Mouse (Mus musculus): ENCODE results near the gene E130114P18Rik.

The E130114P18Rik gene

GRCm38 (mm10) chr4:97810348-97810939, 32.6 kb upstream of the E130114P18Rik start:
- TF ChIP-seq GATA4 (IDR thresholded peaks at IDR 0.05; ENCODE audit: insufficient replicate concordance, low read length), result no peak

GRCm38 (mm10) chr4:97809582-97810295, 31.9 kb upstream of the E130114P18Rik start:
- no peak for TF ChIP-seq GATA4 (IDR thresholded peaks at IDR 0.05; ENCODE audit: insufficient replicate concordance, low read length)

GRCm38 (mm10) chr4:97808885-97809284, 31.0 kb upstream of the E130114P18Rik start:
- TF ChIP-seq GATA4 (IDR thresholded peaks at IDR 0.05; ENCODE audit: insufficient replicate concordance, low read length), result no peak

GRCm38 (mm10) chr4:97806924-97807323, 29.0 kb upstream of the E130114P18Rik start:
- TF ChIP-seq GATA4 (IDR thresholded peaks at IDR 0.05; ENCODE audit: insufficient replicate concordance, low read length), result no peak

GRCm38 (mm10) chr4:97805896-97806808, 28.3 kb upstream of the E130114P18Rik start:
- TF ChIP-seq GATA4 (IDR thresholded peaks at IDR 0.05; ENCODE audit: insufficient replicate concordance, low read length), result no peak

- no peak for TF ChIP-seq GATA4 (IDR thresholded peaks at IDR 0.05; ENCODE audit: insufficient replicate concordance, low read length)
Measured at GRCm38 (mm10) chr4:97805255-97805654, 27.4 kb upstream of the E130114P18Rik start.

GRCm38 (mm10) chr4:97804638-97805037, 26.8 kb upstream of the E130114P18Rik start:
- TF ChIP-seq GATA4 (IDR thresholded peaks at IDR 0.05; ENCODE audit: insufficient replicate concordance, low read length), result no peak

- peak; percentile 99 for TF ChIP-seq GATA4 (IDR thresholded peaks at IDR 0.05; ENCODE audit: insufficient replicate concordance, low read length)
Measured at GRCm38 (mm10) chr4:97803791-97804190, 25.9 kb upstream of the E130114P18Rik start.

GRCm38 (mm10) chr4:97796505-97796904, 18.6 kb upstream of the E130114P18Rik start:
- no peak for TF ChIP-seq GATA4 (IDR thresholded peaks at IDR 0.05; ENCODE audit: insufficient replicate concordance, low read length)

GRCm38 (mm10) chr4:97795957-97796356, 18.1 kb upstream of the E130114P18Rik start:
- no peak for TF ChIP-seq GATA4 (IDR thresholded peaks at IDR 0.05; ENCODE audit: insufficient replicate concordance, low read length)

- TF ChIP-seq GATA4 (IDR thresholded peaks at IDR 0.05; ENCODE audit: insufficient replicate concordance, low read length), result no peak
Measured at GRCm38 (mm10) chr4:97794865-97795264, 17.0 kb upstream of the E130114P18Rik start.

- no peak for TF ChIP-seq GATA4 (IDR thresholded peaks at IDR 0.05; ENCODE audit: insufficient replicate concordance, low read length)
Measured at GRCm38 (mm10) chr4:97793931-97794330, 16.1 kb upstream of the E130114P18Rik start.

- TF ChIP-seq GATA4 (IDR thresholded peaks at IDR 0.05; ENCODE audit: insufficient replicate concordance, low read length), result no peak
Measured at GRCm38 (mm10) chr4:97788537-97788936, 10.7 kb upstream of the E130114P18Rik start.

- no peak for TF ChIP-seq GATA4 (IDR thresholded peaks at IDR 0.05; ENCODE audit: insufficient replicate concordance, low read length)
Measured at GRCm38 (mm10) chr4:97787515-97787914, 9.6 kb upstream of the E130114P18Rik start.

GRCm38 (mm10) chr4:97786571-97786970, 8.7 kb upstream of the E130114P18Rik start:
- no peak for TF ChIP-seq GATA4 (IDR thresholded peaks at IDR 0.05; ENCODE audit: insufficient replicate concordance, low read length)

All from liver, adult (tissue).